Mouse (Mus musculus) layer of hippocampus, adult 11-12 months (tissue): ENCODE data around the gene Bin2.

Source experiments
- DNase-seq: peaks from one replicate; pipeline ENCODE4 v3.0.0; 2022; ENCODE audit warnings: low spot score

Bin2 gene

DNA sequence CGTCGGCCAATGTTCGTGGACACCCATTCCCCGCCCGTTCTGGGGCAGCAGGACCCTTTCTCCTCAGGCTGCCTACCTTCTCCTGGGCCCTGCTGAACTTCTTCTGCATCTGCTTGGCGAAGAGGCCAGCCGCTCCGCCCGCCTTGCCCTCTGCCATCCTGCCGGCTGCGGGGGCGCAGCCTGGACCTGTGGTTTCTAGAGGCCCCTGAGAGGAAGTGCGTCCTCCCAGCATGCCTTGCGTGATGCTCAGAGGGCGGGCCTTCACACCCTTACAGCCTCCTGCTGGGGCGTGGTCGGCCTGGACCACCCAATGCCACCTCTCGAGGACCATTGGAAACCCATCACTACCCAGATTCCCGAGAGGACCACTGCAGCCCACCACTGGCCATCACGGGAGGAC is at the start of gene Bin2:
Gene Bin2, minus strand, starts transcription at position 217 of the 400 bp plus-strand sequence.
- peak; percentile 62 for DNase-seq

DNA sequence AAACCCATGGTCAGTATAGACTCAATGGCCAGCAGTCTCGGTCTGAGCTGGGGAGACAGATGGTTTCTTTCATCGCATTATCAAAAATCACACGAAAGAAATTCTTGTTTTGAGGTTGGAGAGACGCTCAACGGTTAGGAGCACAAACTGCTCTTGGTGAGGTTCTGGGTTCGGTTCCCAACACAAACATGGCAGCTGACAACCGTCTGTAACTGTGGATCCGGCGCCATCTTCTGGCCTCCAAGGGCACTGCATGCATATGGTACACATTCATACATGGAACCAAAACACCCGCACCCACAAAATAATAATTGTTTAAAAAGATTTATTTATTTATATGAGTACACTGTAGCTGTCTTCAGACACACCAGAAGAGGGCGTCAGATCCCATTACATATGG is 49.2 kb upstream of the Bin2 start:
- DNase-seq, result no peak

- DNase-seq, result no peak
Observed at GRCm38 (mm10) chr15:100717933-100718332, 48.6 kb upstream of the Bin2 start.

DNA sequence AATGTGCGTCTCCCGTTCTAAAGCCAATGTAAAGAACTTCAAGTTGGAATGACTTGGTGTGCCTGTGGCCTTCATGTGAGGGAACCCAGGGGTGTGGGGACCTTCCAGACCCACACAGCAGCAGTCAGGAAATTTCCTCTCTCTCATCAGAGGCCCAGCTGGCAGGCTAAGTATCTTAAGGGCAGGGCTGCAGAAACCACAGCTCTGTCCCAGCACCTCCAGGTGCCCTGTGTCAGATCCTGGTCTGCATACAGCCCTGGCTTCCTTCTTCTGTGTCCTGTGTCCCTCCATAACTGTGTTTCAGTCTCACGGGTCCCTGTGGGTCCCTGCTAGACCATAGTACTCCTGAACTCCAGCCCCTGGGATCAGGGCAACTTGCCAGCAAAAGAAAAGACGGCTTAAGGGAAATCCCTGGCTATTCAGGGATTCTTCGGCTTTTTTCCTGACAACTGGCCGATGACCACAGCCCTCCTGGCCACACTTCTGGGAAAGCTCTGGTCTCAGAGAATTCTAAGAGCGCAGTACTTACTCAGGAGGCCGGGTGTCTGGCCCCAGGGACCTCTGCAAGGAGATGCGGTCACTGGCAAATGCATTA is 46.1 kb upstream of the Bin2 start:
- no peak for DNase-seq

- DNase-seq, result no peak
Observed at GRCm38 (mm10) chr15:100714470-100714869, 45.1 kb upstream of the Bin2 start.

DNA sequence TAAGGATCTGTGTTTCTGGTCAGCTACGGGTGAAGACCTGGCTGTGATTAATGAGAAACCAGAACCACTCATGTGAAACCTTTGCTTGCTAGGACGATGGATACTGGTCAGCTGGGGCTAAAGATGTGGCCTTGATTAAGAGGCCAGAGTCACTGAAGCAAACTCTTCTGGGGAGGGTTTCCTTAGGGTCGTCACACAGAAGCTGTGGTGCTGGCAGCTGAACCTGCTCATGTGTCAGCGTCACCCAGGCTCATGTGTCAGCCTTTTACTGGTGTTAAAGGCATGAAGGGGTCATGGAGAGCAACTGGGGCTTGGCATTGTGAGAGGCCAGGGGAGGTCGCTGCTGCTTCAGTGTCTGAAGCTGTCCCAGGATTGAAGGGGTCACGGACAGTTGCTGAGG is 41.5 kb upstream of the Bin2 start:
- DNase-seq, result no peak

DNA sequence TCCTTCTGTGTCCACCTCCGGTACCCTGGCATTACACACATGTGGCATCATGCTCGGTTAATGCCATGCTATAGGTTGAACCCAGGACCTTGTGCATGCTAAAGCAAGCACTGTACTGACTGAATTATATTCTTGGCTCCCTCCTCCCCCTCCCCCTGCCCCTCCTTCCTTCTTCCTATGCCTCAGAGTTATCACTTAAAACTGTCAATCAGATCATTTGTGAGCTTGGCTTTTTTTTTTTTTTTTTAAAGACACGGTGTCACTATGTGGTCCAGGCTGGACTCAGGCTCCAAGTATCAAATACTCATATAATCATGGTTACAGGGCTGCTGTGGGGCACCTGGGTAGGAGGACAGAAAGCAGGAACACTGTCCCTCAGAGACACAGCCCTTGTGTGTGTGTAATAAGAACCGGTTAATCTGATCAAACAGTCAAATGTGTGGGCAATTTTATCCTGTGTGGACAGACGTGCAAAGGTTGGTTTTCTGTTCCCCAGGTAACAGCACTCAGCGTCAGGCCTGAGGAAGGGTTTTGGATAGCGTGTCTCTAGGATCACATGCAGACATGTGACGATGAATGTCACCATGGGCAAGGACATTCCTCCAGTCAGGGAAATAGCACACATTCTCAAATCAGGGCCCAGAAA is 39.2 kb upstream of the Bin2 start:
- DNase-seq, result no peak

GRCm38 (mm10) chr15:100706226-100706625 is 36.9 kb upstream of the Bin2 start:
- no peak for DNase-seq

GRCm38 (mm10) chr15:100705376-100705775 is 36.0 kb upstream of the Bin2 start:
- DNase-seq, result no peak

GRCm38 (mm10) chr15:100703913-100704312 is 34.6 kb upstream of the Bin2 start:
- DNase-seq, result no peak

DNA sequence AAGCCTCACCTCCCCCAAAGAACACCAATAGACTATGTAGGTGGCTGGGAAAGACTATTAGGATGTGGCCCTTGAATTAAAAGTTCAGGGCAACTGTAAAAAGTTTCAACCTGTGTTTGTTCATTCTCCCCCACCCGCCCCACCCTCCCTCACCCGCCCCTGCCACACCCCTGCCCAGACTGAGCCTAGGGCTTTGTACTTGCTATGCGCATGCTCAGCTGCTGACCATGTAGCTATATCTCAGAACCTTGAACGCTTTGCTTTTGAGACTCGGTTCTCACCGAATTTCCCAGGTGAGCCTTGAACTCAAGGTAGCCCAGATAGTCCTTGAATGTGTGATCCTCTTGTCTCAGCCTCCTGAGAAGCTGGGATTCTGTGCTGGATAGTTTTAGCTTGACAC is 32.5 kb upstream of the Bin2 start:
- no peak for DNase-seq

GRCm38 (mm10) chr15:100701108-100701507 is 31.8 kb upstream of the Bin2 start:
- DNase-seq, result peak; percentile 31

DNA sequence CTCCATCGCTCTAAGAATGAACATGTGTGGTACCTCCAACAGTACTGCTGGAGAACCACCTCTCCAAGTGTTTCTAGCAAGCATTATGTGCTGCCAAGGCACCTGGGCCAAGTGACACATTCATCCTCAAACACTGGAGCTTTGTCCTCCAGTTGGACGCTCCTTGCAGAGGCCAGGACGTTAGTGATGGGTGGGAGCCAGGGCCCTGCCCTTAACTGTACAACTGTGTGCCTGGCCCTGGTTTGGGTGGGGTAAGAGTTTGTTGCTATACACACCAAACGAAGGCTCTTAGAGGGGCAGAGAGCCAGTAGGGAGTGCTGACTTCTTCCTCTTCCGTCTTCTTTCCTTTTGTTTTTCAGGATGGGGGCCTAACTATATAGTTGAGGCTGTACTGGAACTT is 31.1 kb upstream of the Bin2 start:
- no peak for DNase-seq

DNA sequence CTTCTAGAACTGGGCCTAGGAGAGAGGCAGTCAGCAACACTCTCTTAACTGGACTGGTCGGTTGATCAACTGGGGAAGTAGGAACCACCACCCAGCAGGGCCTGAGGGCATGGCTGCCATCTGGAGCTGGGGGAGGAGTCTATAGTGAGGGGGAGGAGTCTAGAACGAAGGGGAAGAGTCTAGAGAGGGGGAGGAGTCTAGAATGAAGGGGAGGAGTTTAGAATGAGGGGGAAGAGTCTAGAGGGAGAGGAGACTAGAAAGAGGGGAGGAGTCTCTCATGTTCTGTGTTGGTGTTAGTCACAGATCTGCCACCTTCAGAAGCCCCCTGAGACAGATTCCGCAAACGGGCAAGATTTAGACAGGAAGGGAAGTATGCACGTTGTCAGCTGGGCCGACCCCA is 30.0 kb upstream of the Bin2 start:
- no peak for DNase-seq

DNA sequence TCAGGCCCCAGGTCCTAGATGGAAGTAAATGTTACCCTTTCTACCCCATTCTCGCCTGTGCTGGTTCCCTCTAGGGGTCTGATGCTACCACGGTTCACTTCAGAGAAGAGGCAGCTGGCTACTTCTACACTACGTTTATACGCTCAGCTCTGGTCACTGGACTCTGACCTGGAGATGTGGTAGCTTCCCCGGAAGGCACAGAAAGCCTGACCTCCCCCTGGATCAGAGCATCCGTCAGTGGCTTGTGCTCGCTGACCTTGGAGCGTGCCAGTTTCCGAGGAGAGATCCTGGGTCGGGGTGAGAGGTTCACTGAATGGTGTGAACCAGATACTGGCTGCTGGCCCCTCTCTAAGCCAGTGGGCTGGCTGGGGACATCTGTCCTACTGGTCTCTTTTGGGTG is 28.7 kb upstream of the Bin2 start:
- DNase-seq, result no peak

- DNase-seq, result no peak
Observed at GRCm38 (mm10) chr15:100694406-100694805, 25.1 kb upstream of the Bin2 start.

GRCm38 (mm10) chr15:100691990-100692389 is 22.6 kb upstream of the Bin2 start:
- no peak for DNase-seq

DNA sequence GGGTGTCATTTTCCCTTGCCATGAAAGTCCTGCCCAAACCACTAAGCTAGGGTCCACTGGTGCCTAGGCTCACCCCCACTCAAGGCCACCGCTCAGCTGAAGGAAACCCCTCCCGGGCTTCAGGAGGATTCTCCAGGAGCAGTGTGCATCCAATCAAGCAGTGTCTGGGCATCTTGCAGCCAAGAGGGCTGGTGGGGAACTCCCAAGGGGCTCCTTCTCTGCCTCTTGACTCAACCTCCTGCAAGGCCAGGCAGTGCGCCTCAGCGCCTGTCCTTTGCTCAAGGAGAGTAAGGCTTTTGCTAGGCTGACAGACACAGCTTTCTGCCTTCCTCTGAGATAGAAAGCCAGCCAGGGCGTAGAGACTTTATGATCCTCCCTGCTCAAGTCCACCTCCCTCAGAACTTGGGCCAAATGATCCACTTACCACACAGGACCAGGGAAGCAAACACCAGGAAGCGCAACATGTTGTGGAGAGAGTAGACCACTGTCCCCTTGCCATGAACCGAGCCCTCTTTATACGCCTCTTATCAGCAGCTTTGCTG is 18.1 kb upstream of the Bin2 start, which contains the start of gene Cela1:
Gene Cela1, minus strand, starts transcription at position 492 of the 542 bp plus-strand sequence.
- no peak for DNase-seq

DNA sequence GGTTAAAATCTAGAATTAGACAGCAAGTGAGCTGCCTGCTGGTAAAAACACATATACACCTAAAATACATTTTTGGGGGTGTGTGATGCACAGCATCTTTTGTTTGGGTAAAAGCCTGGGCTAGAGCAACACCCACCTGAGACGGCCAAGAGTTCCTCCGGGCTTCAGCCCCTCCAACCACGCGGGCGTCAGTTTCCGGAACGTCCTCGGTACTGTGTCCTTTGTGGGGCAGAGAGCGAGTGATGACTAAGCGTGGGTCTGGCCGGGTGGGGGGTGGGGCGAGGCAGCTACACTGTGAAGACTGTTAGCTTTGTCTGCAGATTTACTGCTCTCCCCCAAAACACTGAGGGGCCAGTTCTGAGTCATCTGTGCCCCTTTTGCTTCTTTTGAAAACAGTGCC is 17.6 kb upstream of the Bin2 start:
- DNase-seq, result no peak

- no peak for DNase-seq
Observed at GRCm38 (mm10) chr15:100686434-100686833, 17.1 kb upstream of the Bin2 start.

DNA sequence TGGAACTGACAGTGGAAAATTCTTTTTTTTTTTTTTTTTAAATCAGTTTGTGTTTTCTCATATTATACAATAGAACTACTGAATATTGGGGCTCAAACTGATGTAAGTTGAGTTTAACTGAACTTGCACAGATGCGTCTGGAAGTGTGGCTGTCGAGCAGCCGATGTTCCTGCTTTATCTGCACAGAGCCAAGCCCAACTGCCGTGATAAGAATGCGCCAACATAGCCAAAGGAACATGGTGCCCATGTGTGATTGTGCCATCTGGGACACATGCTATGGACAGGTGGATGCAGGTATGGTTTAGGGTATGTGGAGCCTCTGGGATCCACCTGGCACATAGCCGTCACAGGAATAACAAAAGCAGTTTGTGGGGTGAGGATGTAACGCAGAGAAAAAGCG is 16.5 kb upstream of the Bin2 start:
- no peak for DNase-seq

GRCm38 (mm10) chr15:100685255-100685654 is 15.9 kb upstream of the Bin2 start:
- DNase-seq, result no peak

DNA sequence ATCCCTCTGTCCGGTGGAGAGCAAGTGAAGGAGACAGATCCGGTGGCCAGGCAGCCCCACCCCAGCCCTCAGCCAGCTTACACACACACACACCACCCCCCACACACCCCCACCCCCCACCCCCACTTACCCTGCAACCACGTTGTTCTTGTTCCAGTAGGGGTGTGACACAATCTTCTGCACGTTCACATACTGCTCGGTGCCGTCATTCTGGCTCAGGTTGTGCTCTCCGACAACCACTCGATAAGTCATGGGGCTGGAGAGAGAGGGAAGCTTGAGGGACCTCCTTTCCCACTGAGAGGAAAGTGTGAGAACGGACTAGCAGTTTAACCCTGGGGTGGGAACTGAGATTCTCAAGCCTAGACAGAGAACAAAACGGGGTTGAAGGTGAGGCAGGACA is 15.1 kb upstream of the Bin2 start:
- no peak for DNase-seq

GRCm38 (mm10) chr15:100683041-100683440 is 13.7 kb upstream of the Bin2 start:
- DNase-seq, result peak; percentile 87
